In the genomic region with DNA sequence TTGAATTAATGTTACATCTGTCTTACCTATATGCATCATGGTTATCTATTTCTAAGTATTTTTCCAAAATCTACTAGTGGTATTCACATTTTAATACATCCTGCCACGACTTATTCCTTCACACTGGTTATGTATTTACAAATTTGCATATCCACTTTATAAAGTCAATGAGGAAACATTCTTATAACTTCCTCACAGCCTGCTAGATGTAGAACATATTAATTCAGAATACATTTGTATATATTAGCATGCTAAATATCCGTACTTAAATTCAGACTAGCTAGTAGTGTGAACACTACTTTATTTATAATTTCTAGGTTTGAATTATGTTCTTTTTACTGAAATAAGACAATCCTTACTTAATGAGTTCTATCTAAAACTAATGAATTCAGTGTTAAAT, we compare ENCODE assay signal across 25 mouse cellular contexts.
"Had no signal": no experiment of that assay in that cellular context is flagged by ENCODE, and none has a peak within 500 bp of the region (broad histone marks: within the 10 kb centered on the region; RNA-seq: fewer than 3 reads in every experiment).

No protein-coding gene starts in this region.

- H3K4me3 ChIP-seq: heart, adult 2 months; heart, embryonic 13.5 days; heart, embryonic 15.5 days; hindbrain, embryonic 13.5 days; hindbrain, embryonic 15.5 days; limb, embryonic 13.5 days; limb, embryonic 15.5 days; liver, embryonic 12.5 days had no signal

- DNase-seq: gastrocnemius, postnatal 14 days; gastrocnemius, postnatal 36 days; heart, adult 11 months; heart, adult 2 months; heart, postnatal 14 days; heart, postnatal 36 days; kidney, adult 18-20 months; kidney, adult 8-10 months; kidney, postnatal 10 days; kidney, postnatal 36 days; layer of hippocampus, adult 9-11 months; layer of hippocampus, postnatal 36 days; left cerebral cortex, postnatal 4 days; lung, adult 18-20 months had no signal

- H3K36me3 ChIP-seq: heart, embryonic 13.5 days; heart, embryonic 15.5 days; hindbrain, embryonic 13.5 days; hindbrain, embryonic 15.5 days; limb, embryonic 13.5 days; limb, embryonic 15.5 days; liver, embryonic 12.5 days had no signal

- H3K9me3 ChIP-seq: heart, embryonic 13.5 days; heart, embryonic 15.5 days; hindbrain, embryonic 13.5 days; hindbrain, embryonic 15.5 days; limb, embryonic 13.5 days; limb, embryonic 15.5 days had no signal

- ATAC-seq: hindbrain, postnatal 0 days; intestine, postnatal 0 days; liver, embryonic 12.5 days had no signal

- H3K27ac ChIP-seq: heart, adult 2 months; heart, embryonic 13.5 days; heart, embryonic 15.5 days; hindbrain, embryonic 13.5 days; hindbrain, embryonic 15.5 days; hindbrain, postnatal 0 days; limb, embryonic 13.5 days; limb, embryonic 15.5 days; liver, embryonic 12.5 days; liver, embryonic 14.5 days had no signal

- H3K4me1 ChIP-seq: heart, embryonic 13.5 days; heart, embryonic 15.5 days; hindbrain, embryonic 13.5 days; hindbrain, embryonic 15.5 days; limb, embryonic 13.5 days; limb, embryonic 15.5 days; liver, embryonic 12.5 days had no signal

- H3K27me3 ChIP-seq: heart, embryonic 13.5 days; heart, embryonic 15.5 days; hindbrain, embryonic 13.5 days; hindbrain, embryonic 15.5 days; limb, embryonic 13.5 days; limb, embryonic 15.5 days; liver, embryonic 12.5 days had no signal

- H3K9ac ChIP-seq: heart, embryonic 13.5 days; heart, embryonic 15.5 days; hindbrain, embryonic 13.5 days; hindbrain, embryonic 15.5 days; limb, embryonic 13.5 days; limb, embryonic 15.5 days; liver, embryonic 12.5 days; liver, embryonic 14.5 days had no signal

- H3K4me2 ChIP-seq: heart, embryonic 11.5 days; heart, embryonic 13.5 days; heart, embryonic 15.5 days; hindbrain, embryonic 13.5 days; hindbrain, embryonic 15.5 days; limb, embryonic 13.5 days; limb, embryonic 15.5 days; liver, embryonic 12.5 days had no signal
